Mouse (Mus musculus) embryonic facial prominence, embryonic 12.5 days (tissue): ENCODE measurements around the gene Kmt2e. TPM values are rescaled to one million over a fixed set of nuclear protein-coding genes. Genes with fewer than 3 reads are reported as not detected.
A peak's percentile ranks its signal among the peaks of the same experiment; 100 is the strongest.

Experiments
- ATAC-seq: fragments of 200-750 bp; cut with Nextera tagmentation; 2 replicates; pipeline ENCODE4 v1.8.0; 2017; ENCODE audit not compliant: insufficient number of reproducible peaks, insufficient read depth, low FRiP score, low TSS enrichment
- H3K27ac ChIP-seq: fragments of 300-500 bp; sonication (generic); 2 replicates; pipeline ENCODE4 v1.5.1; 2016; ENCODE audit warnings: mild to moderate bottlenecking
- H3K27me3 ChIP-seq: fragments of 300-500 bp; sonication (generic); 2 replicates; pipeline ENCODE4 v1.6.1; 2016; ENCODE audit warnings: mild to moderate bottlenecking, moderate library complexity
- H3K36me3 ChIP-seq: fragments of 300-500 bp; sonication (generic); 2 replicates; pipeline ENCODE4 v1.6.1; 2016; ENCODE audit warnings: mild to moderate bottlenecking
- H3K4me1 ChIP-seq: fragments of 300-500 bp; sonication (generic); 2 replicates; pipeline ENCODE4 v1.6.1; 2016
- H3K4me2 ChIP-seq: fragments of 300-500 bp; sonication (generic); replicated peaks from 2 replicates; pipeline ENCODE4 v1.6.1; 2016; ENCODE audit warnings: mild to moderate bottlenecking, moderate library complexity
- H3K4me3 ChIP-seq: fragments of 300-500 bp; sonication (generic); 2 replicates; pipeline ENCODE4 v1.5.1; 2016; ENCODE audit warnings: mild to moderate bottlenecking
- H3K9ac ChIP-seq: fragments of 300-500 bp; sonication (generic); 2 replicates; pipeline ENCODE4 v1.6.1; 2016; ENCODE audit warnings: mild to moderate bottlenecking, moderate library complexity
- H3K9me3 ChIP-seq: fragments of 300-500 bp; sonication (generic); 2 replicates; pipeline ENCODE4 v1.6.1; 2016; ENCODE audit warnings: mild to moderate bottlenecking, moderate library complexity
- WGBS: fragments of 180-500 bp; shearing (Covaris S2); methylation state at CpG from one replicate; pipeline ENCODE4 v1.1.7; 2016; 5-methylcytosine and 5-hydroxymethylcytosine counted together
- polyA plus RNA-seq: library from polyadenylated mRNA; unstranded; fragments of >200 nt; fragmentation: Nextera tagmentation; extraction: Ambion mirVana; gene quantifications from 2 replicates; pipeline ENCODE4 v1.2.1, GENCODE M21; 2016

Kmt2e gene
- 118 and 120 TPM in 2 replicates for polyA plus RNA-seq

- under 1% methylated on average over 71 of the region's 85 CpGs for WGBS
- peak; percentile 84 for ATAC-seq
- Histone ChIP-seq H3K4me1 (peaks cover 15% of the 10 kb centered on the region), H3K9ac (peak within 1 kb of the TSS; percentile 98), H3K9me3 (no peaks in the 10 kb centered on the region), H3K4me2 (peak within 1 kb of the TSS; percentile 81), H3K27ac (peak within 1 kb of the TSS; percentile 100), H3K4me3 (peak within 1 kb of the TSS; percentile 66), H3K27me3 (no peaks in the 10 kb centered on the region), H3K36me3 (0 out of 2 replicates have a peak, but pooled peaks cover 1% of the 10 kb centered on the region)
These were observed at the start of gene Kmt2e for GRCm38 (mm10) chr5:23433720-23434597. Gene Kmt2e (plus strand): TSS chr5:23434441.

GRCm38 (mm10) chr5:23385136-23385535, 49.1 kb upstream of the Kmt2e start:
- Histone ChIP-seq H3K9me3 (no peaks in the 10 kb centered on the region), H3K4me3 (no peak overlapping the region), H3K27me3 (no peaks in the 10 kb centered on the region), H3K4me1 (peaks cover 16% of the 10 kb centered on the region), H3K36me3 (no peaks in the 10 kb centered on the region), H3K27ac (no peak overlapping the region), H3K9ac (no peak overlapping the region), H3K4me2 (no peak overlapping the region)
- no peak for ATAC-seq
- WGBS: 72% methylated on average over 1 of the region's 1 CpGs

DNA sequence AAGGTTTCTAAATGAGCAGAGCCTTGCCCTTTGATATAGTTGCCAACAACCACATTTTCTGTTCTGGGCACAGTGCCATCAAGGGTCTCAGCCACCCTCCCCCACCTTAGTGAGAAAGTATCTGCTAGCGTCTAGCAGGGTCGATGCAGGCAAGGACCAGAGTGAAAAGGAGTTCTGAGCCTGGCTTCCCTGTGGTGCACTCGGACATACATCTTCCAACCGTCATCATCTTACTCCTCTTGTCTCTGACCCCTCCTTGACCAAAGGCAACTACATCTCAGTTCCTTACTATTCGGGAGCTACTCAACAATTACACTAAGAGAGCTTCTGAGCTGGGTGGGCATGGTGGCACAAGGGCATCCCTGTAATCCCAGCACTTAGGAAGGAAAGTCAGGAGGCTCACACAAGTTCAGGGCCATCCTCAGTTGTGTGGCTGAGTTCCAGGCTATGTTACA, 48.5 kb upstream of the Kmt2e start:
- H3K9ac ChIP-seq: no peak overlapping the region
- WGBS: 47% methylated on average over 5 of the region's 5 CpGs
- ATAC-seq: 0 out of 2 replicates have a peak, but pooled peaks have one; percentile 7
- 0 out of 2 replicates have a peak overlapping the region, but pooled peaks have one; percentile 30 for H3K27ac ChIP-seq
- H3K4me3 ChIP-seq: no peak overlapping the region
- H3K27me3 ChIP-seq: no peaks in the 10 kb centered on the region
- peaks cover 16% of the 10 kb centered on the region for H3K4me1 ChIP-seq
- H3K36me3 ChIP-seq: no peaks in the 10 kb centered on the region
- H3K4me2 ChIP-seq: no peak overlapping the region
- no peaks in the 10 kb centered on the region for H3K9me3 ChIP-seq

DNA sequence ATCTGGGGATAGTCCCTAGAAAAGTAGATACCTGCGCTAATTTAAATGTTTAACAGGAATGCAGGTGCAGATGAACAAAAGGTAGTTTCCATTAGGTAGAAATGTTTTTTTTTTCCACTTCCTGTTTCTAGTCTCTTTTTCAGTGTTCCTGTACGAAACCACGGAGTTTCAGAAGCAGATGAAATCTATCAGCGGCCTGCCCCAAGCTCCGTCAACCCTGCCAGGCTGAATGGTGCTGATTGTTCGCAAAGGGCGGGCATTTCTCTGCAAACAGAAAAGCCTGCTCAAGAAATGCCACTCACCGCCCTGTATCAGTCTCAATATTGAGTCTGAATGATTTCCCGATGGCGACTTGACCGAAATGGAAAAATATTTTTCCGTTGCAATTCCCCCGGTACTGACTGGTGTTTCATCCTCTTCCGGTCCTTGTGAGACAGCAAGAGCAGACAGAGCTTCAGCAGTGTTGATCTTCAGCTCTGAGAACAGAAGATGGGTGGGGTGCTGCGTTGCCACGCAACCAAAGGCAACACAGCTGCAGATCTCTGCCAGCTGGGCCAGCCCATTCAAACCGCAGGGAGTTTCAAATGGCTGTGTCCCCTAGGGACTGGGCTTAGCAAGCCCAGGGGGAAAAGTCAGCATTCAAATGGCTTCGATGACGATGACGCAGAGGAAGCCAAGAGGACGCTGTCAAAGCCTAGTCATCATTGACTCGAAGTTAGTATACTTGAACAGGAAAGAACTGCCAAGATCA, 47.5 kb upstream of the Kmt2e start:
- H3K9ac ChIP-seq: peak overlapping the region; percentile 41; the same call in 1 of the 2 replicates
- peaks cover 16% of the 10 kb centered on the region for H3K4me1 ChIP-seq
- peak overlapping the region; percentile 54 for H3K4me2 ChIP-seq
- no peaks in the 10 kb centered on the region for H3K9me3 ChIP-seq
- no peaks in the 10 kb centered on the region for H3K27me3 ChIP-seq
- peak overlapping the region; percentile 79 for H3K27ac ChIP-seq
- H3K4me3 ChIP-seq: peak overlapping the region; percentile 34
- H3K36me3 ChIP-seq: no peaks in the 10 kb centered on the region
- ATAC-seq: peak; percentile 92
- 2% methylated on average over 22 of the region's 22 CpGs for WGBS

DNA sequence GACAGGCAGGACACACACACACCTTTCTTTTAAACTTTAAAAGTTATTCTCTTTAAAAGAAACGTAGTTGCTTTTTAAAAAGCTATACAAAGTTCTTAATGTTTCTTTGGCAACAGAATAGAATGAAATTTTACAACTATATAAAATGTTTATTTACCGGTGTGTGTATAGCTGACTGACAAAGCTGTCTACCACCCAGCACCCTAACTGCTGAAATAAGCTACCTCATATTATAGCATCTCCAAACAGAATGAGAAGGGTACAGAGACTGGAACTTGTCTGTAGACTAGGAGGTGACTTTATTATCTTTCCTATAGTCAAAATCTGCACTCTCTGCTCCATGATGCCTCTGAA, 47.0 kb upstream of the Kmt2e start:
- Histone ChIP-seq H3K9me3 (no peaks in the 10 kb centered on the region), H3K27ac (peak overlapping the region; percentile 79; the same call in 1 of the 2 replicates), H3K27me3 (no peaks in the 10 kb centered on the region), H3K4me2 (peak overlapping the region; percentile 54), H3K4me3 (peak overlapping the region; percentile 34; the same call in 1 of the 2 replicates), H3K9ac (no peak overlapping the region), H3K36me3 (no peaks in the 10 kb centered on the region), H3K4me1 (peaks cover 16% of the 10 kb centered on the region)
- ATAC-seq: no peak
- 41% methylated on average over 2 of the region's 2 CpGs for WGBS

DNA sequence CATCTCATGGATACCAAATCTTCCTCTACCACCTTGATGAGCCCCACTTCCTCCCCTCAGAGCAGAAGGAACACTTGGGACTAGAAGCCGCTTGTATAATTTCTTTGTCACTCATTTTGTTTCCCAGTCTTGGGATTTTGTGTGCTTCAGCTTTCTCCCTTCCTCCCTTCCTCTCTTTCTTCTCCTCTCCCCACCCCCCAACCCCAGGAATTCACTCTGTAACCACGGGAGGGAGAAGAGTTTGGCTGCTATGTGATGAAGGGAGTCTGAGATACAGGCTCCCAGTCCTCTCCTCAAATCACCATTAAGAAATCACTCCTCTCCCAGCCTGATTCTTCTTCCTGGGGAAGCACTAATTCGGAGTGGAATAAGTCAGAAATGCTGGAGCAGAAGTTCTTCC, 46.1 kb upstream of the Kmt2e start:
- no peak overlapping the region for H3K4me3 ChIP-seq
- no peaks in the 10 kb centered on the region for H3K27me3 ChIP-seq
- peaks cover 16% of the 10 kb centered on the region for H3K4me1 ChIP-seq
- ATAC-seq: no peak
- H3K9ac ChIP-seq: no peak overlapping the region
- no peaks in the 10 kb centered on the region for H3K9me3 ChIP-seq
- 38% methylated on average over 3 of the region's 3 CpGs for WGBS
- H3K27ac ChIP-seq: no peak overlapping the region
- H3K4me2 ChIP-seq: no peak overlapping the region
- no peaks in the 10 kb centered on the region for H3K36me3 ChIP-seq

- Histone ChIP-seq H3K9me3 (no peaks in the 10 kb centered on the region), H3K4me3 (no peak overlapping the region), H3K4me2 (no peak overlapping the region), H3K36me3 (no peaks in the 10 kb centered on the region), H3K4me1 (peaks cover 16% of the 10 kb centered on the region), H3K27me3 (no peaks in the 10 kb centered on the region), H3K27ac (no peak overlapping the region), H3K9ac (no peak overlapping the region)
- 88% methylated on average over 7 of the region's 7 CpGs for whole genome bisulfite sequencing
- no peak for ATAC-seq
These were observed 44.5 kb upstream of the Kmt2e start for GRCm38 (mm10) chr5:23389601-23390305.

DNA sequence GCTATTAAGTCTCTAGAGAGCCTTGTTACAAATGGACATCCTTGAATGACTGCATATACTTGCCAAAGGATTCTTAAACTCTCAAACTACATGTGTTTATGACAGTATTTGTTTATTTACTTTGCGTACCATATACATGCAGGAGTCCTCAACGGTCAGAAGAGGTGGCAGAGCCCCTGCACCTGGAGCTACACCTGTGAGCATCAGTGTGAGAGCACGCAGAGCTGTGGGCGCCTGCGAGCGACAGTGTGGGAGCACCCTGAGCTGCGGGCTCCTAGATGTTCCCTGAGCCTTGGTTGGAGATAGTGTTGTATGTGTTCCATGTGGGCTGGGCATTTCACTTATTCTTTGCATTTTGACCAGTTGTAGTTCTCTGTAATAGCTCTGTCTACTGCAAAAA, 42.5 kb upstream of the Kmt2e start:
- H3K27ac ChIP-seq: no peak overlapping the region
- H3K9ac ChIP-seq: no peak overlapping the region
- H3K36me3 ChIP-seq: no peaks in the 10 kb centered on the region
- peaks cover 12% of the 10 kb centered on the region for H3K4me1 ChIP-seq
- H3K4me2 ChIP-seq: no peak overlapping the region
- no peaks in the 10 kb centered on the region for H3K27me3 ChIP-seq
- no peak overlapping the region for H3K4me3 ChIP-seq
- no peak for ATAC-seq
- 89% methylated on average over 7 of the region's 7 CpGs for WGBS
- H3K9me3 ChIP-seq: no peaks in the 10 kb centered on the region

- Histone ChIP-seq H3K4me3 (no peak overlapping the region), H3K4me1 (no peaks in the 10 kb centered on the region), H3K27ac (no peak overlapping the region), H3K36me3 (no peaks in the 10 kb centered on the region), H3K9ac (no peak overlapping the region), H3K9me3 (no peaks in the 10 kb centered on the region), H3K4me2 (no peak overlapping the region), H3K27me3 (no peaks in the 10 kb centered on the region)
- 87% methylated on average over 5 of the region's 5 CpGs for WGBS
- no peak for ATAC-seq
These were observed 40.4 kb upstream of the Kmt2e start for GRCm38 (mm10) chr5:23393870-23394269.

- no peak for ATAC-seq
- 66% methylated on average over 3 of the region's 3 CpGs for WGBS
- H3K9ac ChIP-seq: no peak overlapping the region
These were observed 39.7 kb upstream of the Kmt2e start for GRCm38 (mm10) chr5:23394366-23395145.

DNA sequence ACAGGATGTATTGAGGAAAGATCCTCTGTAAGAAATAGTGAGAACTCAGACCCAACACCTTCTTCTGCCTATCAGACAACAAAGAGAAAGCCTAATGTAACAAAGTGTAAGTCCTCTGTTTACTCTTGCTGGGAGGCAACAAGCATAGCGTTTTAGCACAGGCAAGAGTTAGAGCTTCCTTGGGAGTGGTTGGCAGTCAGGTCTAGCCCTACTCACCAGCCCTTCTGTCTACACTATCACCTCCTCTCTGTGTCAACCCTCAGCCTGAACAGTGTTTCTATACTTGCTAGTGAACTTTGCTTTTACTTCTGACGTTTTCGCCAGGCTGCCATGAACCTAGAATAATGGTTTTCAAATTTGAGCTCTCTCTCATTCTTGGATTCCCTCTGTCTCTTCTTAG, 38.5 kb upstream of the Kmt2e start:
- peaks cover 10% of the 10 kb centered on the region; the same call in 1 of the 2 replicates for H3K36me3 ChIP-seq
- no peak overlapping the region for H3K27ac ChIP-seq
- no peak for ATAC-seq
- H3K9ac ChIP-seq: no peak overlapping the region
- no peak overlapping the region for H3K4me3 ChIP-seq
- H3K9me3 ChIP-seq: no peaks in the 10 kb centered on the region
- H3K4me2 ChIP-seq: no peak overlapping the region
- 84% methylated on average over 3 of the region's 3 CpGs for WGBS
- H3K4me1 ChIP-seq: no peaks in the 10 kb centered on the region
- no peaks in the 10 kb centered on the region for H3K27me3 ChIP-seq

More at GRCm38 (mm10) chr5:23394366-23395145, 39.7 kb upstream of the Kmt2e start:
- H3K27ac ChIP-seq: no peak overlapping the region
- no peaks in the 10 kb centered on the region for H3K27me3 ChIP-seq
- no peak overlapping the region for H3K4me3 ChIP-seq
- no peaks in the 10 kb centered on the region for H3K9me3 ChIP-seq
- no peaks in the 10 kb centered on the region for H3K4me1 ChIP-seq
- H3K4me2 ChIP-seq: no peak overlapping the region
- H3K36me3 ChIP-seq: no peaks in the 10 kb centered on the region
